Mouse (Mus musculus): ENCODE measurements at regions not wholly inside any gene's neighbourhood (a gene's known extent, or its start where the extent isn't known, plus 50 kb on each side); places are given as distances from the start of the nearest gene placed in this dataset.

DNA sequence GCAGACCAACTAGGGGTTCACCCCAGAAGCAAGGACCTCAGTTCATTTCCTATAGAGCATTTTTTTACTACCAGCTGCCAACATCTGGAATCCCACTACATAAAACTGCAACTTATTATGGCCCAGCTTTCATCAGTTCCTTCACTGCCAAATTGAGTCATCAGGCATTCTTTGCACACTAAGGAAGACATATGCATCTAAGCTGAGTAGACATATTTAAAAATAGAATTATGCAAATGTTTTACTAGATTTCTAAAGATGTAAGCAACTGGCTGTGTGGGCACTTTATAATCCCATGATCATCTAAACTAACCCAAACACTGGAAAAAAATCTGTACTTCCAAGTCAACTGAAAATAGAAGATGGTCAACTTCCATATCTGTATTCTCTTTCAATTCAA is 415.9 kb upstream of the Rarb start:
- no peak for DNase-seq

DNA sequence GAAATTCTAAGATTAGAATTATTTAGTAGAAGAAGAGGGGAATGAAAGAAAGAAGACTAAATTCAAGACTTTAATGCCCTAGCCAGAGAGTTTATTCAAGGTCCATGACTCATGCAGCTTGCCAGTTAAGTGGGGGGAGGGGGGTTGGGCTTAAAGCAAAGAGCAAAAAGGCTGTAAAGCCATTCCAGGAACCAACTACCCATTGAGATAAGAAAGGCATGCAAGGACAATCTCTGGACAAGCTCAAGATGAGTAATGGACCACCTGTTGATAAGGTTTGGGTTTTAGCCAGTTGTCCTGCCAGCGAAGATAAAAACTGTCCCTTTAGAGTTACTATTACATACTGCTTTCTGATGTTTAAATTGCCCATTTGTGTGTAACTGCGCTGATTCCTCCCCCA is 392.5 kb upstream of the Rarb start:
- DNase-seq, result no peak

DNA sequence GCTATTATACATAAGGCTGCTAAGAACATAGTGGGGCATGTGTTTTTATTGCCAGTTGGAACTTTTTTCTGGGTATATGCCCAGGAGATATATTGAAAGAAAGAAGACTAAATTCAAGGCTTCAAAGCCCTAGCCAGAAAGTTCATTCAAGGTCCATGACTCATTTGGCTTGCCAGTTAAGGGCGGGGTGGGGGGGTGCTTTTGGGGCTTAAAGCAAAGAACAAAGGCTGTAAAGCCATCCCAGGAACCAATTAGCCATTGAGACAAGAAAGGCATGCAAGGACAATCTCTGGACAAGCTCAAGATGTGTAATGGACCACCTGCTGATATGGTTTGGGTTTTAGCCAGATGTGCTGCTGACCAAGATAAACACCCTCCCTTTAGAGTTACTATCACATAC is 386.7 kb upstream of the Rarb start:
- no peak for DNase-seq

DNA sequence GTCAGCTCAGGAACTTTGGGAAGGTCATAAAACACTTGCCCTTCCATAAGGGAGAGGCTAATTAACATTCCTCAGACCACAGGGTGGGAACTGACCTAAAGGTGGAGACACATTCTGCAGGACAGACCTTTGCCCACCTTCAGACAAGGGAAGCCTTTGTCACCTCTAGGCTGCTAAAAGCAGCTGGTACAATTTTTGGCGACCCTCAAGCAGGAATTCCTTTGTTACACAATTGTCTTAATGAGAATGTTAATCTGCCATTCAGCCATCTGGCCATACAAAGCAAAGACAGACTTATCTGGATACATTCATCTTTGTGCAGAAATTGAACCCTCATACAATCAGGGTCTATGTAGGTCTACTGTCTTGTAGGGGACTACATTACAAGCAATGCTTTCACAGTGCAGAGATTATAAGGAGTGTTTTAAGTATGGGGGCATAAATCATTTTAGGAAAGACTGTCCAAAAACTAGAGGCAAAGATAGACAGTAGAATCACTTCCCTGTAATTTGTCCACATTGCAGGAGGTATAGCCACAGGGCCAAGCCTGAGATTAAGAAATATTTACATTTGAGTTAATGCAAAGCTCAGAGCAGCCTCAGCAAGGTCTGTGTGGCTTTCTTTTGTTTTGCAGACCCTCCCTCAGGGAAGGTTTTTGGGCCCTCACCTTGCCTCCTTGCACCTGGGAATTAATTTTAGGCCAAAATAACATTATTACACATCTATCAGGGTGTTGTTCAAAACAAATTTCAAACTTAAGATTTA is 384.5 kb upstream of the Rarb start:
- no peak for DNase-seq

DNA sequence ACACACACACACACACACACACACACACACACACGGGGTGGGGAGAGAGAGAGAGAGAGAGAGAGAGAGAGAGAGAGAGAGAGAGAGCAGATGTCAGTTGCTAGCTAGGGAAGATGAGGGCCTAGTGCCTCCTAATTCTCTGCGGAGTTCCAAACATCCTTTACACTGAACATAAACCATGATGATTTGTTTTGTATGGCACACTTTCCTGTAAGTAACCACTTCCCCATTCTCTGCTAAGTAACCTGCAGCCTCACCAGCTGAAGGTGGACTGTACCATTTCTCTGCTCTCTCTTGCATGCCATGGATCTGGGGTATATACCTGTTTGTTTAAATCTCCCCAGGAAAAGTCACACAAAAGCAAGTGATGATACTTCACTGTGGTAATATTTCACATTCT is 374.0 kb upstream of the Rarb start:
- no peak for DNase-seq

DNA sequence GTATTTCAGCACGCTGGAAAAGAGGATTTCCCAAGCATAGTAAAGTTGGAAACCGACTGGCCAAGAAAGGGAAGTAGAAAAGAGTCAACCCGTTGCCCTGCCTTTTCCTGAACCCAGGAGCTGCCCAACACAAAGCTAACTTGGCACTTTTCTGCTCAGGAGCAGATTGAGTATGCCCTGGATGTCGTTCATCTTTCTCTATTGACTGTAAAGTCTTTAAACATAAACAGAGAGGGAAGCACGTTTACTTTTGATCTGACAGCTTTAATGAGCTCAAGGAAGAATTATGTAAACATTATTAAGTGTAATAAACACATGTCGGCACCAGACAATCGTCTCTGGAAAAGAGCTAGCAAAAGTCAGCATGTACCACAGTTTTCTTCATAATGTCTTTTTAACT is 354.3 kb upstream of the Rarb start:
- no peak for DNase-seq

DNA sequence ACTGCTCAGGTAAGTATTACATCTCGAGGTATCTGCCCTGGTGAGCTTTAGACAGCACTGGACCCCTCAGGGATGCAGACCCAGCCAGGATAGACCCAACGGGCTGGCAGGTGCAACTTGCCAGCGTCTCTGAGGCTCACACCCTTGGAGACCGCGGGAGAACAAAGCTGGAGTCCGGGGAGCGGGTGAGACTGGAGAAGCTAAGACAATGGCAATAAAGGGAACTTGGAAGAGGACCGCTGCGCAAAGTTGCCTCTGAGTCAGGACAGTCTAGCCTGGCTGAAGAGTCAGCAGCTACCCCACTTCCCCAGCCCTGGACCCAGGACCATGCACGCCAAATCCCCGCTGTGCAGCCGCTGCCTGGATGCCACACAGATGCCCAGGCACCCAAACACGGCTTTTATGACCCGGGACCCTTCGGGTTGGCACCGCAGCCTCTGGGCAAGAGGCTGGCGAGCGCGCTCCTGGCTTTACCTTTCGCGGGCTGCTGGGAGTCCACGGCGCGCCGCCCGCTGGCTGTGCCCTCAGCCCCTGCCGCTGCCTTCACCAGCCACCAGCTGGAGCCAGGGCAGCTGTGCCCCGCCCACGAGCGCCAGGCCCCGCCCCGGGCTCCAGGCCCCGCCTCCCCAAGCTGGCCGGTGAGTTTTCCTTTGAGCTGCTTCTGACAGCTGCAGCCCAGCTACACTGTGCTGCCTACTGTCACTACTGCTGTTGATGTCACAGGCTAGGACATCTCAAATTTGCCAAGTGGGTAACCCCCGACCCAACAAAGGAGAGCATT is 353.6 kb upstream of the Rarb start:
- peak; percentile 38 to 57 for DNase-seq

DNA sequence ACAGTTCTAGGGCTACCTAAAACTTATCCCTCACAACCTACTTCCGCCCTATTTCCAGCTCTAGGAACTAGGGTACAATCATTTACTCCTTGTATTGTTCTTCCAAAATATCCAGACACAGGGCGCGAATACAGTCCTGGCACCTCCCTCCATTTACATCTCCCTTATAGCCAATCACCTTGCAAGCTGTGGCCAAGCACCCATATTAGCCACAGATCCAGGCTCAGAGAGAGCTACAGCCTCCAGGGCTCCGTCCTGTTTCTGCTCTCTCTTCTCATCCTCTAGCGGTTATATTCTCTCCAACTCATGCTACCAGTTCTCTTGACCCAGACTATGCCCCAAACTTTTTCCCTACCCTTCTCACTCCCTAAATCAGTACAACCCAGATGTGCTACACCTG is 352.9 kb upstream of the Rarb start:
- DNase-seq, result no peak

DNA sequence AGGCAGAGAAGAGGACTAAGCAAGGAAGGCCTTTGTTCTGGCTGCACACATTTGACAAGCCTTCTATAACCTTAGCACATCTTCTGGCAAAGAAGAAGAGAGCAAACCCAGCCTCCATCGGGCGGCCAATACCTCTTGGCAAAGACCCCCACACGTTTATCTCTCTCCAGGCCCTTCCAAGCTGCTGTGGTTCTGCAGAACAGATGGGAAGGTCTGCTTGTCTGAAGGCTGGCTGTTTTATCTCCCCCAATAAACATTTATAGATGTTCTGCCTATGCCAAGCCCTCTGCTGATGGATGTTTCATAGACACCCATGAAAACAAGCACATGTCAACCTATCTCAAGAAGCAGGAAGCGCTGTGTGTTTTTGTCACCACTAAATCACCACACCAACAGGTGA is 339.4 kb upstream of the Rarb start:
- peak; percentile 34 to 42 for DNase-seq

DNA sequence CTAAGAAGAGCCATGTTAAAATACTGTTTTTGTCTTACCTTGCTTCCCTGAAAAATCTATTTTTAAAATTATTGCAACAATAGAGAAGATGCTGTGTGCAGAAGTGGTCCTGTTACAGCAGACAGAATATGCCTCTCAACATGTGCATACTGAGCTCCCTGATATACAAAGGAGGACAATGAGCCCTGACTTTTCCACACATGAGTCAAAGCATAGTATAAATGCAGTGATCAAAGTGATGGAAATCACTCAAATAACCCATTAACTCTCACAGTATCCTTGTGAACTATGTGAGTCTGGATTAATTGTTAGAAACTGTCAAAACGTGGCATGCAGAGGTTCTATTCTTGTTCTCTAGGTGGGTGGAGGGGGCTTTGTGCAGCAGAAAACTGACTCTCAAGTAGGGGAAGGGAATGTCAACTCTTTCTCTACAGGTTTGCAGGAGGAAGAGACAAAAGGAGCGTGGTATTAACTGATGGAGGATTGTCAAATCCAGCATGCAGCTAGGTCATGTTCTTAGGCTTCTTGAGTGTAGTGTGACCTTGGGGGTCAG is 337.5 kb upstream of the Rarb start:
- no peak for DNase-seq

DNA sequence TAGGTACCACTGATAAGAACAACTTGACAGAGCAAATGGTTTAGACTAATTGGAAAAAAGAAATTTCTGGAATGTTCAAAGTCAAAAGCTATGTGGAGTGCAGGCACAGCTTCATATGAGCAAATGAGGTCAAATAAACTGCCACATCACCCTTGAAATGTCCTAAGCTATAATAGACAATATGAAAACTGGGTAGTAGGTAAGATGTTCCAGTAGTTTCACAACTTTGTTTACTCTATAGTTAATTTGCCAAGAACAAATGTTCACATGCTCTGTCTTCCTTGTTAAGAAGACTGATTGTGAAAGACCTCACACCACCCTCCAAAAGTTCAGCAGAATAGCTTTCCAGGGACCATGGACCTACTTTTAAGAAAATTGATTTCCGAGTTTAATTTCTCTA is 301.7 kb upstream of the Rarb start:
- no peak for DNase-seq

DNA sequence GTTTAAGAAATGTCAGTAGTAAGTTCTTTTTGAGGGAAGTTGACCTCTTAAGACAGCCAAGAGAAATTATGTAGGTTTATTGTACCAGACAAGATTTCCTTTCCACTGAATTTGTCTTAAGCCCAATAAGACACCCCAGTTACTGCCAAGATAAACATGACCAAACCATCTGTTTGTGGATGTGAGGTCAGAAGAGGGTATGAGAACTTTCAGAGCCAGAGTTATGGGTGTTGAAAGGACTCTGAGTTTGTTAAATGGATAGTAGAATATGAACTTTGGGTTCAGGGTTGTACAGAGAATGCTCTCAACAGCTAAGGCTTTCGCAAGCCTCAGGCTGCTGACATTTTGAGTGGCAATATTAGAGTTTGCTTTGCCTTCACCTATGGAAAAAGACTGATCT is 287.7 kb upstream of the Rarb start:
- DNase-seq, result no peak

DNA sequence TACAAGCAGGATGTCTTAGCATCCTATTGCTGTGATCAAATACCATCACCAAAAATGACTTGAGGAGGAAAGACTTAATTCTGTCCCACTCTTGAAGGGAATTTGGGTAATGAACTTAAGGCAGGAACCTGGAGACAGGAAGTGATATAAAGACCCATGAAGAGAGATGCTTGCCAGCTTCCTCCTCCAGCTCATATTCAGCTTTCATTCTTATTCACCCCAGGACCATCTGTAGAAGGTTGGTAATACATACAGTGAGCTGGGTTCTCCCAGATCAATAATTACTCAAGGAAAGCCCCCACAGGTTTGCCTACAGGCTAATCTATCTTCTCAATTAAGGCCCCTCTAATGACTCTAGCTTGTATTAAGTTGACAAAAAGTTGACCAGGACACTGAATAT is 283.5 kb upstream of the Rarb start:
- DNase-seq, result no peak

DNA sequence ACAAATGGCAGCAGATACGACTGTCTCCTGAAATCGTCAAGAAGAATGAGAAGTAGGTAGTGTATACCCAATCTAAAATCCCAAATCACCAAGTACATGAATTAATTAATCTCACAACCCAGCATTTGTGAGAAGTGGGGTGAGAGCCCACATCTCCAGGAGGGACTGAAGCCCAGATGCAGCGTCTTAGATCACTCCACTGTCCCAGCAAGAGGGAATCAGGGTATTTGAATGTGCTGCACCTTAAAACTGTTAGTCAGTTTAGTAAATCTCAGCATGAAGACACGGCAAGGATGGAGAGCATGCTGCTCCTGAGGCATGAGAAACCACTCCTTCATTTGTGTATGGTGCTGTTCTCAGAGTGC is 271.6 kb upstream of the Rarb start:
- DNase-seq, result no peak

DNA sequence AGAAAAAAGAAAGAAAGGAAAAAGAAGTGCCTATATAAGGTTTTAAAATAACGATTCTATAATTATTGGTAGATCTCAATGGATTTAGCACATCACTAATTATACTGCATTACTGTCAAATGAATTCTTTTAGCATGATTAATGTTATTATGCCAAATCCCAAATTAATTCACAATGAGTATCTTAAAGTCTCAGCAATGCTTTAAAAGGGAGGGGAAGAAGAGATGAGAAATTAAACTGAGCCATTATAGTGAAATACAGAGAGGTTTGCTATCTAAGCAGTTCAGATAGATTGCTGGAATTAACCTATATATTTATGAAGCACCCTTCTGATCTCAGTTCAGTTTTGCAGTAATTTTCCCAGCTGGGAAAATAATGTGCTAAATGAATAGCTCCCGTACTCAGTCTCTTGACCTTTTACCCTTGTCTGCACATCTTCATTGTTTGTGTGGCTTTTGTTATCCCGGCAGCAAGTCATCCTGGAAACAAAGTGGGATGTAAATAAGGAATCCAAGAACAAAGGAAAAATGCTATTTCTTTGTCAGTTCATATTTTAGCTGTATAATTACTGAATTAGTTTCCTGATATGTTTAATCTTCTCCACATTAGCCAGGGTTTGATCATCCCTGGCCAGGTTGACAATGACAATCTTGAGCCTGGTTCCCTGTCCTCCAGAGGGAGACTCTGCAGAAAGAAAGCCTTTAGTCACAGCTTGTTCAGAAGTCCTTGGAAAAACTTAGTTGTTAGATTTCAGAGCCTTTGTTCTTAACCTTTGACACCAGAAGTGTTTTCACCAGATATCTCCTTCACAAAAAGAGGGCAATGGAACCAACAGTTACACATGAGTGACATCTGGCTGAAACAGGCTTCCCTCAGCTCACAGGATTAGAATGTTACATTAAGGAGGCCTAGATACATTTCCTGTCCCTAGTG is 270.9 kb upstream of the Rarb start:
- no peak for DNase-seq

DNA sequence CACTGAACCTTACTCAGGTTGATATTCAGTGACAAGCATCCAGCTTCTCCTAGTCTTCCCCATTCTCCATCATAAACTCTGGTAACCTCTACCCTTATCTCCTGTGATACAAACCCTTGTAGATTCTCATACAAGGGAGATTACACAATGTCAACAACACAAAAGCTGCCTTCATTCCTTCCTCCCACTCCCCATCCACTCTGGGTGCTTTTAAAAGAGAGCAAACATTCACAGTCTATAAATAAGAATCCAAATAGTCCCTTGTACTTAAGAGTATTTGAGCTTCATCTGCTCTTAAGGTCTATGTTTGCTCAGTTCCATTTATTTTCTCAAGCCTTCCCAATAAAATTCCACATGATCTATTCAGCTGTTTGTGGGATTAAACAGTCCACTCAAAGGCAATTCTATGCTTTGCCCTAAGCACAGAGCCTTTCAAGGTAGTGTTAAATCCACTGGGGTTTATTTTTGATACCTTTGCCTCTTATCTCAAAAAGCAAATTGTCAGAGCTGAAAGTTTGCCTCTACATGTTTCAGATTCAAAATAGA is 270.2 kb upstream of the Rarb start:
- DNase-seq, result no peak

DNA sequence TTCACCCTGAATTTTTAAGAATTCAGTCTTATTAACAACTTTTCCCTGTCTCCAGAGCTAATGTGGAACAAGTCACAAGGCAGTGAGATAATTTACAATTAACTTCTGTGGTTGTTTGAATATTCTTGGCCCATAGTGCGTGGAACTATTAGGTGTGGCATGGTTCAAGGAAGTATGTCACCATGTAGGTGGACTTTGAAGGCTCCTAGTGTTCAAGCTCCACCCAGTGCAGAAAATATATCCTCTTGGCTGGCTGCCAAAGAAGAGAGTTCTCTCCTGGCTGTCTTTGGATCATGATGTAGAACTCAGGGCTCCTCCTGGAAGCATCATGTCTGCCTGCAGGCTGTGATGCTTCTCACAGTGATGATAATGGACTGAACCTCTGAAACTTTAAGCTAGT is 268.9 kb upstream of the Rarb start:
- no peak for DNase-seq

DNA sequence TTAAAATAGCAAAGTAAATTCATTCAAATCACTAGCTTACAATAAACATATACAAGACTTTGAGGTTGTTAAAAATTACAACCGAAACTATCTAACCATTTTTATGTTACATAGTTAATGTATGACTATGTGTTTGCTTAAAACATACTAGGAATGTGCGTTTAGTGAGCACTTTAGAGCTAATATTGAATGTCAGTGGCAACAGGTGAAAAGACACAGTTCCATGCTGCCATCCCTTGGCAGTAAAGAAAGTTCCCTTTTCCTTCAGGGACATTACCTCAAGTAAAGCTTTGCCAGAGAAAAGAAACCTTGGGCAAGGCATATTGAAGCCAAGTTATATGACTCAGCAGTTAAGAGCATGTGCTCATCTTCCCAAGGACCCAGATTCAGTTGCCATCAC is 265.0 kb upstream of the Rarb start:
- no peak for DNase-seq

DNA sequence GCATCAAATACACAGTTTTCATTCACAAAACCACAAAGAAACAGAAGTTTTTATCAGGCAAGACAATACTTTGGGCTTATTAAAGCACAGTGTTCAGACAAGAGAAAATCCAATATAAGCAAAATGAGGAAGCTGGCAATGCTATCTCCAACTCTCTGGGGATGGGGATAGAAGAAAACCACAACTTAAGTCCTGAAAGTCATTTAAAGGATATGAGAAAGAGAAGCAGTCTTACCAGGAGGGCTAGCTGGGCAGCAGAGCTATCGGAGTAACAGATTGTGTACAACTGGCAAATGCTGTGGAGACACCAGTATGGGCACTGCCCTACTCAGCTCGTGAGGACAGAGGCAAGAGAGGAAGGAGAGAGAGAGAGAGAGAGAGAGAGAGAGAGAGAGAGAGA is 262.9 kb upstream of the Rarb start:
- DNase-seq, result no peak

DNA sequence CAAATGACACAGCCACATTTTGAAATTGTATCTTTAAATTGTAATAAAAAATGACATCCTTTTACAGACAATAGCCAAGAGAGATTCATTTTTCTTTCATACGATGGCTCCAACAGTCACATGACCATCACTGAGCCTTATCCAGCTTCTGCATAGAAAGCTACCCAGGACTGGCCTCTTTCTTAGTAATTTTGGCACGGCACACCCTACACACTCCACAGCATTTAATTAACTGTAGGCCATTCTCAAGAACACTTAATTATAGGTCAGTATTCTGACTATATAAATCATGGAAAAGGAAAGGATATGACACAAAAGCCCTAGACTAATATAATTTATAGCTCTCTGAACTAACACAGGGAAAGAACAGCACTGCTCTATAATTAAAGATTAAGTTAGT is 260.6 kb upstream of the Rarb start:
- no peak for DNase-seq

DNA sequence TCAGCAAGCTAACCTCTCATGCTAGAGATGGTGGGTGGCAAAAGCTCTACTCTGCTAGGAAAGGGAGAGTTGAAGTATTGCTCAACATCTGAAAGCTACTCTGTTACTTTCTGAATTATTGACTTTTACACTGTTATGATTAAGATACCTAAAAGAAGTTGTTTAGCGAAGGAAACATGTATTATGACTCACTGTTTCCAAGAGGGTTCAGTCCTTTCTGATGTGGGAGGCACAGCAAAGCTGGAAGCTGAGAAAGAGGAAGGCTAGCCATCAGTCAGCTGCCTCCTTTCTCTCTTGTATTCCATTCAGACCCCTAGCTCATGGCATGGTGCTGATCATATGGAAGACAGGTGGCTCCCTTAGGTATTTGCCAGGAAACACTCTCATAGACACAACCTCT is 242.4 kb upstream of the Rarb start:
- no peak for DNase-seq

DNA sequence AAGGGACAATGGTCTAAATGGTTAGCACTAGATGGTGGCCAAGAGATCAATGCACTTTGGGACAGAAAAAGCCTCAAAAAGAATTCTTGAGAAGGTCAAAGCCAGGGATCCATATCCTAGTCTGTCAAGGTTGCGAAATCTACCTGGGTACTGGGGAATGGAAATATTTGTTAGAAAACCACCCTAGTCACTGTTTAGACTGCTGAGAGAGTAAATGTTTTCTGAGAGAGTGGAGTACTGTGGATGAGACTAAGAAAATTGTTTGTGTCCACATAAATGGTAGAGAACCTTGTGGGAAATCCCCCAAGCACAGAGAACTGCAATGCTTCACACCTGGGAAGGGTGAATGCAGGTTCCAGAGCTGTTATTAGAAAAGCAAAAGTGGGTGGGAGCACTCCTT is 239.5 kb upstream of the Rarb start:
- DNase-seq, result no peak

DNA sequence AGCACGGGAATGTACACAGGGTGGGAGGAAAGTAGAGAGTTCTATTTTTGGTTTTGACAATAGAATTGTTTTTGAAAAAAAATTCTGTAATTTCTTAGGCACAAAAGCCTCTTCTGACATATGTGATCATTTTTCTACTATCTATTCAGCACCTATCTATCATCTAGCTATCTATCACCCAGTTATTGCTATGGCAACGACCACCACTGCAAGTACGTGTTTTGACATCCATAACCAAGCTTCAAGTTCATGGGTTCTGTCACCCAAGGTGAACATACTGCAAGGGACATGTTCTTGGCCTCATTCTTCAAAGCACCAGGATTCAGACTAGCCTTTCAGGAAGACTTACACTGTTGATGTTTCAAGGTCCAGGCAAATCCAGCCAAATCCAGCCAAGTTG is 238.4 kb upstream of the Rarb start:
- no peak for DNase-seq

Data from cerebellum, postnatal 14 days (tissue).